Mouse (Mus musculus) E14TG2a.4 (cell line): Measurements from ENCODE around the gene Dgcr2.

Experiments used
- CTCF ChIP-seq: conservative IDR thresholded peaks from 2 replicates; pipeline ENCODE4 v1.5.1; 2014; ENCODE audit warnings: low read length
- POU5F1 ChIP-seq: IDR thresholded peaks from 2 replicates; pipeline ENCODE4 v1.6.1; 2014; ENCODE audit warnings: low read length, borderline replicate concordance

- TF ChIP-seq CTCF: no peak
- no peak for TF ChIP-seq POU5F1
Observed at GRCm38 (mm10) chr16:17853263-17853662, 45.1 kb downstream of the Dgcr2 start.
